ENCODE assay signal across 7 mouse cellular contexts in genomic region chr10:14546111-14546551, GRCm38 (mm10). TPM values are rescaled to one million over a fixed set of nuclear protein-coding genes. Genes with fewer than 3 reads are reported as not detected.
DNase-seq lines count a peak whose midpoint lies in the region; ATAC-seq and TF ChIP-seq lines count a peak whose summit lies in the region.

No protein-coding gene starts in this region.

- H3K9ac ChIP-seq in MEL (ENCODE audit: control insufficient read depth, low read depth, low read length, poor library complexity, severe bottlenecking), result no peak overlapping the region
- no peak overlapping the region for H3K9ac ChIP-seq in lung, postnatal 0 days (replicated peaks; ENCODE audit: low read depth)
- no peak overlapping the region for H3K9ac ChIP-seq in stomach, embryonic 15.5 days

- no peak for TF ChIP-seq POLR2A in MEL (IDR thresholded peaks at IDR 0.05; ENCODE audit: control insufficient read depth in 1 of 2, insufficient read depth in 1 of 2, low read depth in 1 of 2, low read length in 2 of 2, poor library complexity in 1 of 2)

- DNase-seq in 416B (ENCODE audit: low read depth) (peak; percentile 69), MEL (ENCODE audit: low read depth, low spot score) (peak; percentile 74)
- peak; percentile 57 for DNase-seq in gonadal fat pad, adult 2 months (ENCODE audit: low read depth)
- DNase-seq in lung, postnatal 0 days (ENCODE audit: low spot score), result peak; percentile 43
- no peak for DNase-seq in natural killer cell, adult 2 months (ENCODE audit: low spot score in 2 of 2)
- DNase-seq in layer of hippocampus, postnatal 36 days, result no peak

- TF ChIP-seq RAD21 in MEL (IDR thresholded peaks at IDR 0.05; ENCODE audit: low read depth, low read length), result no peak

- H3K79me2 ChIP-seq in MEL (ENCODE audit: control insufficient read depth, insufficient read depth, low read length, poor library complexity), result no peaks in the 10 kb centered on the region

- no peaks in the 10 kb centered on the region for H3K4me1 ChIP-seq in MEL (ENCODE audit: control insufficient read depth in 1 of 2, insufficient read depth in 2 of 2, low read length in 2 of 2)
- H3K4me1 ChIP-seq in lung, postnatal 0 days (ENCODE audit: insufficient read depth, low read depth, low read length), result peaks cover 3% of the 10 kb centered on the region; the same call in 1 of the 2 replicates
- H3K4me1 ChIP-seq in stomach, embryonic 15.5 days, result no peaks in the 10 kb centered on the region

- no peak overlapping the region for H3K27ac ChIP-seq in MEL (ENCODE audit: control insufficient read depth, low read depth, low read length)
- H3K27ac ChIP-seq in lung, postnatal 0 days (ENCODE audit: low read length), result no peak overlapping the region
- H3K27ac ChIP-seq in stomach, embryonic 15.5 days, result no peak overlapping the region

- H3K36me3 ChIP-seq in MEL (ENCODE audit: control insufficient read depth in 1 of 2, insufficient read depth in 2 of 2, low read length in 2 of 2), result no peaks in the 10 kb centered on the region
- no peaks in the 10 kb centered on the region for H3K36me3 ChIP-seq in lung, postnatal 0 days (ENCODE audit: insufficient read depth, low read length)
- H3K36me3 ChIP-seq in stomach, embryonic 15.5 days, result no peaks in the 10 kb centered on the region

- peak overlapping the region; percentile 96 for H3K4me2 ChIP-seq in lung, postnatal 0 days (replicated peaks; ENCODE audit: low read depth, low read length)
- peak overlapping the region; percentile 99; the same call in 1 of the 2 replicates for H3K4me2 ChIP-seq in stomach, embryonic 15.5 days

- TF ChIP-seq CTCF in MEL (IDR thresholded peaks at IDR 0.05 in 2 of 3, conservative IDR thresholded peaks at IDR 0.05 in 1 of 3; ENCODE audit: control insufficient read depth in 1 of 3, insufficient read depth in 1 of 3, low read depth in 2 of 3, low read length in 3 of 3, poor library complexity in 1 of 3, severe bottlenecking in 1 of 3), result no peak
- peak; percentile 29 for TF ChIP-seq CTCF in lung, postnatal 0 days (IDR thresholded peaks at IDR 0.05)

- no peaks in the 10 kb centered on the region for H3K9me3 ChIP-seq in MEL (replicated peaks; ENCODE audit: insufficient read depth, low read length)
- no peaks in the 10 kb centered on the region for H3K9me3 ChIP-seq in lung, postnatal 0 days (ENCODE audit: low read length)
- no peaks in the 10 kb centered on the region for H3K9me3 ChIP-seq in stomach, embryonic 15.5 days

- peak; percentile 17 to 49; a peak in 2 of 4 replicates for TF ChIP-seq EP300 in MEL (IDR thresholded peaks at IDR 0.05; ENCODE audit: low read depth in 1 of 2, low read length in 2 of 2)
- no peak for TF ChIP-seq EP300 in lung, postnatal 0 days (IDR thresholded peaks at IDR 0.05)

- ATAC-seq in lung, postnatal 0 days, result no peak; the same call in 1 of the 2 replicates
- peak; percentile 74 for ATAC-seq in stomach, embryonic 15.5 days (ENCODE audit: insufficient read depth, low FRiP score, low read depth)

- H3K27me3 ChIP-seq in MEL (ENCODE audit: control insufficient read depth in 1 of 2, insufficient read depth in 2 of 2, low read length in 2 of 2), result no peaks in the 10 kb centered on the region
- H3K27me3 ChIP-seq in lung, postnatal 0 days (replicated peaks; ENCODE audit: insufficient read depth, low read length), result no peaks in the 10 kb centered on the region
- 0 out of 2 replicates have a peak, but pooled peaks cover 7% of the 10 kb centered on the region for H3K27me3 ChIP-seq in stomach, embryonic 15.5 days (replicated peaks)

- 17% methylated on average over 7 of the region's 7 CpGs for WGBS in lung, postnatal 0 days
- WGBS in stomach, embryonic 15.5 days, result 35% methylated on average over 7 of the region's 7 CpGs

- no peak overlapping the region for H3K4me3 ChIP-seq in MEL (ENCODE audit: control insufficient read depth in 1 of 2, insufficient read depth in 1 of 2, low read depth in 2 of 2, low read length in 2 of 2)
- peak overlapping the region; percentile 83 for H3K4me3 ChIP-seq in lung, postnatal 0 days (ENCODE audit: low read depth, low read length)
- H3K4me3 ChIP-seq in stomach, embryonic 15.5 days (replicated peaks), result no peak overlapping the region; the same call in 1 of the 2 replicates

TF ChIP-seq in MEL, 35 proteins besides CTCF, POLR2A, EP300 and RAD21:
- TF ChIP-seq RCOR1 (IDR thresholded peaks at IDR 0.05; ENCODE audit: low read depth, low read length) (peak; percentile 61; the same call in 1 of the 2 replicates), CHD1 (IDR thresholded peaks at IDR 0.05; ENCODE audit: low read depth, low read length) (no peak), ZNF384 (IDR thresholded peaks at IDR 0.05; ENCODE audit: low read depth, low read length) (peak; percentile 87)

RNA-seq across cellular contexts. Expression of gene Adgrg6, which starts 0.7 kb away (rescaled TPM):
- total RNA-seq in MEL (2012; rRNA removed), result not detected in 2 replicates
- polyA plus RNA-seq in MEL (2012; ENCODE audit: insufficient read depth in 1 of 2, insufficient read length in 2 of 2, low read depth in 1 of 2, low replicate concordance in 2 of 2, missing spikeins in 1 of 2), result not detected
- 5.6 and 7.4 TPM in 2 replicates for polyA plus RNA-seq in gonadal fat pad, adult 2 months (2012; rRNA removed)
- polyA plus RNA-seq in lung, postnatal 0 days (2015; fragmentation: Nextera tagmentation; extraction: Ambion mirVana), result 22.1 and 28.3 TPM in 2 replicates
- polyA plus RNA-seq in stomach, embryonic 15.5 days (2015; fragmentation: Nextera tagmentation; extraction: Ambion mirVana), result 5.0 and 5.2 TPM in 2 replicates
- total RNA-seq in layer of hippocampus, postnatal 36 days (2021), result under 1 TPM; 0.77 to 0.91 TPM

Comparison
In these comparisons a context has a peak if more than half of its experiments do, and no peak if none do; other contexts are left out.
1. DNase-seq: peak in 416B (single experiment), MEL (single experiment), gonadal fat pad, adult 2 months (single experiment) and lung, postnatal 0 days (single experiment); none in natural killer cell, adult 2 months (0 of 2) and layer of hippocampus, postnatal 36 days (0 of 2).